Mouse (Mus musculus) central nervous system, embryonic 14 days (tissue): Measurements from ENCODE around the gene Xrcc1. TPM values are rescaled to one million over a fixed set of nuclear protein-coding genes. Genes with fewer than 3 reads are reported as not detected.

Experiments
- polyA plus RNA-seq: library from polyadenylated mRNA; depleted of rRNA; stranded (reverse); fragments of >200 nt; gene quantifications from 2 replicates; pipeline ENCODE4 v1.2.3, GENCODE M21; 2012; rRNA removed

The Xrcc1 gene
- 87.2 and 95.1 TPM in 2 replicates for polyA plus RNA-seq

GRCm38 (mm10) chr7:24546068-24546614 is at the start of gene Xrcc1, which contains the start of gene Pinlyp:
TSS of gene Xrcc1 (plus strand) at chr7:24546289.
TSS of gene Pinlyp (minus strand) at chr7:24546118.

DNA sequence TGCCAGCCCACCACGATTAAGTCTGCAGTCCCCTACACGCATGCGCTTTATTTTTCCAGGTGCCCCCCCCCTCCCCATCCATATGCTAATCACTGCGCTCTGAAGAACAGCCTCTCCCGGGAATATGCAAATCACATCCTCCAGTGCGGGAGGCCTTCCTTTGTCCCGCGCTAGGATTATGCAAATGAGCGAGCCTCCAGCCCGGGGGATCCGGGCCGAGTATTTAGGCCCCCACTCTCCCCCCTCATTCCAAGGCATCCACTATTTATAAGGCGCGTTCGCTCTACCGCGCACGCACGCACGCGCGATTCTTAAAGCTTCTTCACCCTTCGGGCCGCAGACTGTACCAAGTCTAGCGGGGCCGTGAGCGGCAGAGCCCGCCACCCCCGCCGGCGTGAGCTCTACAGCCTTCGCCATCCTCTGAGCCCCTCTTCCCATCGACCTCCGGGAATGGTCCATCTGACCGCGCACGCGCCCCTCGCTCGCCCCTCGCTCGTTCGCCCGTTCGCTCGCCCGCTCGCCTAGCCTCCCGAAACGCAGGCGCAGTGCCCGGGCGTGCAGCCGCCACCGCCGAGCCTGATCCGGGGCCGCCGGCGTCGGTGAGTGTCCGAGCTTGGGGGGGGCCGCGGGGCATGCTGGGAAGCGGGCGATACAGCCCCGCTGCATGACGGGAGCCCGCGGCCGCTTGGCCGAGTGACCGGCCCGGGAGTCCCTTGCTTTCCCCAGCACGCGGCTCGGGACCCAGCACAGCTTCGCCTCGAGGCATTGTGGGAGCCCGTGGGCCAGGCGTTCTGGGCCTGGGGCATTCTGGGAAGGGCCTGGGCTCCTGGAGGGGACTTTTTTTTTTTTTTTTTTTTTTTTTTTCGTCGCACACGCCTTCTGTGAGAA is 39.0 kb upstream of the Xrcc1 start, which contains the start of gene Zfp428:
TSS of gene Zfp428 (plus strand) at position 169 of the 888 bp plus-strand sequence.

GRCm38 (mm10) chr7:24512355-24512754 is 33.7 kb upstream of the Xrcc1 start, which contains the start of gene AC161166.1:
TSS of gene AC161166.1 (minus strand) at chr7:24512455.

GRCm38 (mm10) chr7:24530062-24530931 is 15.8 kb upstream of the Xrcc1 start, which contains the start of gene Irgq:
TSS of gene Irgq (plus strand) at chr7:24530689.

GRCm38 (mm10) chr7:24587330-24588105 is 41.4 kb downstream of the Xrcc1 start, which contains the start of the genes Ethe1 and Zfp575:
TSS of gene Ethe1 (plus strand) at chr7:24587543.
TSS of gene Zfp575 (minus strand) at chr7:24587641.

DNA sequence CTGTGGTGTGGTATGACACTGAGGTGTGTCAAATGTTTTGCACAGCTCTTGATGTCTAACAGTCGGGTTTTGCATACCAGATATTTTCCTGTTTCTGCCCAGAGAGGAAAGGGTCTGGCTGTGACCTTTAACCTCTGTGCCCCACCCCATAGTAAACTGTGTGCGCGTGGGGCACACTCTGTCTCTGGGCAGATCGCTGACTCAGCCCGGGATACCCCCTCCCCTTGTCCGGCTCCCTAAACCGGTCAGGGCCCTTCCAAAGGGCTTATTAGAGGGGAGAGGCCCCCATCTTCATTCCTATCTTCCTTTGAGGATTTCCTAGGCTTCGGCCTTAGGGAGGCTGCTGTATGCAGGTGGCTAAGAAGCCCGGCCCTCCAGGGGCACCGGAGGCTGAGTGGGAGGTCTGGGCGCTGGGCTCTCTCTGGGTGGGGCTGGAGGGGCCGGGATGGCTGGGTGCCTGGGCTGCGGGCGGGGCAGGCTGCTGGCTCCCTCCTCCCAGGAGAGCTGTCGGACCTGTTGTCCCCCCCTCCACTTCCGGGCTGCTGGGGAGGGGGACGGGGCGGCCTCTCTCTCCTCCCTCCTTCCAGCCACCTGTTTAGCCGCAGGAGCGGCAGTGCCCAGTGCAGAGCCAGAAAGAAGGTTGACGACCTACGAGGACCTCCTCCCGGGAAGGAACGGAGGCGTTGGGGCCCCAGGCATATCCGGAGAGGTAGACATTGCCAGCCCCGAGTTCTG is 64.2 kb downstream of the Xrcc1 start, which contains the start of gene Phldb3:
TSS of gene Phldb3 (plus strand) at position 620 of the 735 bp plus-strand sequence.

Other genes with a start within 250 kb of the Xrcc1 start
- gene Zfp61, start 245.1 kb upstream of the Xrcc1 start, polyA plus RNA-seq, result 44.8 and 45.5 TPM in 2 replicates
- gene Zfp94, start 229.6 kb upstream of the Xrcc1 start, polyA plus RNA-seq, result 22.7 and 24.5 TPM in 2 replicates
- gene Tescl, start 212.4 kb upstream of the Xrcc1 start, polyA plus RNA-seq, result 0.09 and 0.11 TPM in 2 replicates
- not detected in 2 replicates for gene Lypd5, start 197.1 kb upstream of the Xrcc1 start, polyA plus RNA-seq
- gene Kcnn4, start 176.0 kb upstream of the Xrcc1 start, polyA plus RNA-seq, result 0.88 and 2.0 TPM in 2 replicates
- gene Smg9, start 146.7 kb upstream of the Xrcc1 start, polyA plus RNA-seq, result 61.7 and 66.7 TPM in 2 replicates
- gene Irgc1, start 94.0 kb upstream of the Xrcc1 start, polyA plus RNA-seq, result not detected in 2 replicates
- gene Plaur, start 83.8 kb upstream of the Xrcc1 start, polyA plus RNA-seq, result 2.0 and 3.5 TPM in 2 replicates
- 219 and 267 TPM in 2 replicates for gene Cadm4, start 64.3 kb upstream of the Xrcc1 start, polyA plus RNA-seq
- 237 and 300 TPM in 2 replicates for gene Zfp428, start 39.3 kb upstream of the Xrcc1 start, polyA plus RNA-seq
- gene AC161166.1, start 33.8 kb upstream of the Xrcc1 start, polyA plus RNA-seq, result not detected in 2 replicates
- gene Irgq, start 15.6 kb upstream of the Xrcc1 start, polyA plus RNA-seq, result 40.1 and 42.5 TPM in 2 replicates
- gene Pinlyp, start 171 bp upstream of the Xrcc1 start, polyA plus RNA-seq, result 0.15 and 0.32 TPM in 2 replicates
- 15.3 and 15.7 TPM in 2 replicates for gene Ethe1, start 41.3 kb downstream of the Xrcc1 start, polyA plus RNA-seq
- 4.1 and 5.7 TPM in 2 replicates for gene Zfp575, start 41.4 kb downstream of the Xrcc1 start, polyA plus RNA-seq
- 0.17 and 0.85 TPM in 2 replicates for gene Phldb3, start 64.5 kb downstream of the Xrcc1 start, polyA plus RNA-seq
- gene Lypd3, start 90.3 kb downstream of the Xrcc1 start, polyA plus RNA-seq, result 0.15 and 2.2 TPM in 2 replicates
- not detected in 2 replicates for gene Tex101, start 130.4 kb downstream of the Xrcc1 start, polyA plus RNA-seq
- not detected in 2 replicates for gene BC049730, start 163.0 kb downstream of the Xrcc1 start, polyA plus RNA-seq
- gene Gm4763, start 180.6 kb downstream of the Xrcc1 start, polyA plus RNA-seq, result not detected in 2 replicates
- gene Cd177, start 214.0 kb downstream of the Xrcc1 start, polyA plus RNA-seq, result 0.20 and 0.22 TPM in 2 replicates
- gene Ceacam10, start 230.9 kb downstream of the Xrcc1 start, polyA plus RNA-seq, result 0.14 and 0.45 TPM in 2 replicates